Mouse (Mus musculus) cortical plate, adult 2 months (tissue): ENCODE results near the gene L3mbtl4.

Source experiments
- CTCF ChIP-seq: fragments of 200-500 bp; IDR thresholded peaks from 2 replicates; pipeline ENCODE4 v1.5.1; 2011; ENCODE audit warnings: mild to moderate bottlenecking, control low read depth, low read length; ENCODE audit not compliant: insufficient read depth; ENCODE audit errors: extremely low read depth
- POLR2A ChIP-seq: fragments of 200-500 bp; IDR thresholded peaks from 2 replicates; pipeline ENCODE4 v1.6.1; 2011; ENCODE audit warnings: mild to moderate bottlenecking, low read length, control low read depth; ENCODE audit not compliant: insufficient read depth; ENCODE audit errors: extremely low read depth

- TF ChIP-seq CTCF (no peak), POLR2A (no peak)
Measured at GRCm38 (mm10) chr17:68753112-68753511, 479.5 kb downstream of the L3mbtl4 start.
